Mouse (Mus musculus) brain, embryonic 14.5 days (tissue): Measurements from ENCODE around the gene Hey2. TPM values are rescaled to one million over a fixed set of nuclear protein-coding genes. Genes with fewer than 3 reads are reported as not detected.
A peak's percentile ranks its signal among the peaks of the same experiment; 100 is the strongest.

ENCODE experiments used
- DNase-seq: peaks from one replicate; pipeline ENCODE4 v3.0.0-alpha.2; 2011; ENCODE audit warnings: low read depth
- CTCF ChIP-seq: fragments of 200-500 bp; IDR thresholded peaks from 2 replicates; pipeline ENCODE4 v1.5.1; 2012; ENCODE audit warnings: inconsistent platforms, mild to moderate bottlenecking, moderate library complexity, borderline replicate concordance; ENCODE audit not compliant: insufficient read depth, insufficient read length; ENCODE audit errors: extremely low read depth
- POLR2A ChIP-seq: fragments of 200-500 bp; IDR thresholded peaks from 2 replicates; pipeline ENCODE4 v1.6.1; 2012; ENCODE audit warnings: mild to moderate bottlenecking, inconsistent platforms, borderline replicate concordance; ENCODE audit not compliant: poor library complexity, insufficient read depth, insufficient read length, severe bottlenecking; ENCODE audit errors: extremely low read depth
- polyA plus RNA-seq: library from polyadenylated mRNA; depleted of rRNA; stranded (reverse); fragments of >200 nt; gene quantifications from 2 replicates; pipeline ENCODE4 v1.2.3, GENCODE M21; 2012; rRNA removed

The Hey2 gene
- polyA plus RNA-seq, result 8.5 and 11.2 TPM in 2 replicates

- peak; percentile 20; the same call in 1 of the 2 replicates for TF ChIP-seq POLR2A
- no peak for TF ChIP-seq CTCF
- peak; percentile 98 for DNase-seq
These were observed at the start of gene Hey2 for GRCm38 (mm10) chr10:30842643-30843437. Gene Hey2, minus strand, starts transcription at chr10:30842801.

DNA sequence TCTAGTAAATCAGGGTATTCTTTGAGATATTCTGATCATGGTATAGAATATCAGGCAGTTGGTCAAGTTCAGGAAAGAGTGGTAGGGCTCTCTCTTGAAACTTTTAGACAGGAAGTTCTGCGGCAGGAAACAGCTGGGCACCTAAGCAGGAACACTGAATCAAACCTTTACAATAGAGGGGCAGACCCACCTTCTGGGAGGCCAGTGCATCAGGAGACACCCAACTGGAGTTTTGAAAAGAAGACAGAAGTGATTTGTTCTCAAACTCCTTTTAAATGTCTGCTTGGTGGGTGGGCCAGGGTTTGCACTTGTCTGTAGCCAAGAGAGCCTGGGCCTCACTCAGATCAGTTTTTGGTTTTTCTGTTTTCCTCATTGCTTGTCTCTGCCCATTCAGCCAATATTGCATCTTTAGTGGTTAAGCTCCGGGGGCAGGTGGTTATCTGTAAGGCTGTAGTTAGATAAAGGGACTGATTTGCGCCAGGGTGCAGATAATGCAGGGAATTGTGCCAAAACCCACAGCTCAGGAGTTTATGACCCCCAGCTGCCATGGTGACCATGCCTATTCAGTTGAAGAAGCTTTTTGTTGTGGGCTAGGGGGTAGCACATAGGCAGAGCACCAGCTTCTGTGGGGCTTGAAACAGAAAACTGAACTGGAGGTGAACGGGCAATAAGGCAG is 40.6 kb upstream of the Hey2 start:
- no peak for TF ChIP-seq CTCF
- no peak for TF ChIP-seq POLR2A
- DNase-seq, result peak; percentile 56

DNA sequence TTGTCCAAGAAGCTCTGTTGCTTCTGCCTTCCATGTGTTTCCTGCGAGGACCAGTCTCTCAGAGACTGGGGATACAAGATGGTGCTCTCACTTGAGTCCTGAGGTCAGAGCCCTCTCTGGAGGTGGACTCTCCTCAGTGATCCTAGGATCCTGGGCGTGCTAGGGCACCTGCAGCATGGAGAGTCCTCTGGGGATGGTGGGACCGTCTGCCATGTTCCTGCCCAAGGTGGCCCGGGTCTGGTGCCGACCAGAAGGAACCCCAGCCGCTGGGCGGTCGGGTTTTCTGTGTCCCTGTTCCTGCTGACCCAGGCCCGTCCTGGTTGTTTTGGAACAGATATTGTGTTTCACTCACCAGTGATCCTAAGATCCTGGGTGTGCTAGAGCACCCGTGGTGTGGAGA is 38.5 kb upstream of the Hey2 start:
- TF ChIP-seq POLR2A (no peak), CTCF (no peak)
- no peak for DNase-seq

DNA sequence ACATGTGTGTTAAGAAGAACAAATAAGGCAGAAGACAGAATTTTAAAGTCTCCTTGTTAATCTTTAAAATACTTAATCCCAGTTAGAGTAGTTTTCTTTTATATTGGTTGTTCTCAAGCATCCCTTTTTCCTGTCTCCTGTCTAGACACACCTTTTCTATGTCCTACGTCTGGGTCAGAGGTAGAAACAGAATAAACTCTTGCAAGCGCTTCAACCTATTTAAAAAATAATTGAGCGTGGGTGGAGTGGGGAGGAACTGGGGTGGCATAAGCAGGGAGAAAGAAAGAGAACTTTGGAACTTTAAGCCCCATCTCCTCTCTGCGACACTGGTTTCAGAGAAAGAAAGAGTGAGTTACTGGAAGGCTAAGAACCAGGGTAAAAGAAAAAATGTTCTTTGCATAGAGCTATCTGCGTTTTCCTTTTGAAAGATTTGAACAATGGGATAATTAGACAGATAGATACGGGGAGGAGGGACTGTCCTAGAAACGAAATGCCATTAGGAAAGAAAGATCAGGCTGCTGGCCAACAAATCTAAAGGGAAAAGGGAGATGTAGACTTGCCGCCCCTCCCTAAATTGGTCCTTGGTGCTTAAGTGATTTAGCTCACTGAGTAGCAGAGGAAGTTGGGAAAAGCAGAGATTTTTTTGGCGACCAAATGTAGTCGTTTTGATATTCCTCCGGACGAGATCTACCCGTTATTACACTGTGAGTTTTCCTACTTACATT is 2.7 kb upstream of the Hey2 start:
- peak; percentile 49 for DNase-seq

GRCm38 (mm10) chr10:30844191-30845010 is 1.8 kb upstream of the Hey2 start:
- TF ChIP-seq POLR2A, result no peak
- TF ChIP-seq CTCF, result no peak
- peak; percentile 57 for DNase-seq

More for the DNA sequence above, 2.7 kb upstream of the Hey2 start:
- no peak for TF ChIP-seq CTCF
- TF ChIP-seq POLR2A, result no peak

GRCm38 (mm10) chr10:30843438-30844190 is 1.0 kb upstream of the Hey2 start:
- no peak for TF ChIP-seq CTCF
- no peak for TF ChIP-seq POLR2A
- DNase-seq, result peak; percentile 69

- DNase-seq, result no peak
- TF ChIP-seq CTCF (no peak), POLR2A (no peak)
These were observed 373 bp downstream of the Hey2 start for GRCm38 (mm10) chr10:30842228-30842627.

GRCm38 (mm10) chr10:30840824-30841223 is 1.8 kb downstream of the Hey2 start:
- DNase-seq, result no peak
- TF ChIP-seq POLR2A (no peak), CTCF (no peak)

DNA sequence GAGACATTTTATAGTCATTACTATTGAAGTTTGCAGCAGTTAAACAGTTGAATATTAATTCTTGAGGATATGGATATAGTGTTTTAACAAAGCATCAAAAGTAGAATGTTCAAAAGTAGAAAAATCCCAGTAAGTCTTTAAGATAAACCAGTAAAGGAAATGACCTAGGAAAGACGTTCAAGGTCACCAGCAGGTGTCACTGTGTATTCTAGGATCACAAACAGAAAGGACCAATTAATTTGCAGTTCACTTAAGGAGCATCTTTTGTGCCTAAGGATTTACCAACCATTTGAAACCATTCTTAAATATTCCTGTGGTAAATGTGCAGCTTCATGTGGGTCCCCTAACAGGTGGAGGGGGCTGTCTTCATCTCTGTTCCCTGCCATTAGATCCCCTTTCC is 4.4 kb downstream of the Hey2 start:
- peak; percentile 67 for DNase-seq
- TF ChIP-seq CTCF (no peak), POLR2A (no peak)

GRCm38 (mm10) chr10:30825049-30825448 is 17.6 kb downstream of the Hey2 start:
- DNase-seq, result peak; percentile 81

More at GRCm38 (mm10) chr10:30825049-30825448, 17.6 kb downstream of the Hey2 start:
- TF ChIP-seq POLR2A (no peak), CTCF (0 out of 2 replicates have a peak, but pooled peaks have one; percentile 20)
